Mouse (Mus musculus): ENCODE data around the gene Utrn. TPM values are rescaled to one million over a fixed set of nuclear protein-coding genes. Genes with fewer than 3 reads are reported as not detected.

Gene Utrn
- polyA plus RNA-seq, 1 experiment from 2014 or later, result 76.0 TPM

GRCm38 (mm10) chr10:12758702-12758988 lies 110.5 kb downstream of the Utrn start:
- 0 out of 2 replicates have a peak, but pooled peaks cover 4% of the 10 kb centered on the region for H3K36me3 ChIP-seq (ENCODE audit: insufficient read depth, low read length)
- no peaks in the 10 kb centered on the region for H3K27me3 ChIP-seq (ENCODE audit: insufficient read depth, low read length)
- H3K4me1 ChIP-seq (ENCODE audit: insufficient read depth, low read length), result peaks cover 8% of the 10 kb centered on the region; the same call in 1 of the 2 replicates
- WGBS, result 26% methylated on average over 6 of the region's 6 CpGs
- H3K9me3 ChIP-seq (ENCODE audit: low read length), result no peaks in the 10 kb centered on the region
- H3K27ac ChIP-seq (ENCODE audit: low read length), result no peak overlapping the region
- H3K4me3 ChIP-seq (ENCODE audit: low read length), result no peak overlapping the region
- H3K4me2 ChIP-seq (replicated peaks; ENCODE audit: low read depth, low read length), result no peak overlapping the region
- no peak overlapping the region for H3K9ac ChIP-seq (replicated peaks; ENCODE audit: low read length)
- no peak for ATAC-seq (ENCODE audit: low FRiP score, low TSS enrichment)

GRCm38 (mm10) chr10:12757943-12758701 lies 111.0 kb downstream of the Utrn start:
- Histone ChIP-seq H3K27me3 (ENCODE audit: insufficient read depth, low read length) (no peaks in the 10 kb centered on the region), H3K4me1 (ENCODE audit: insufficient read depth, low read length) (peaks cover 8% of the 10 kb centered on the region; the same call in 1 of the 2 replicates), H3K27ac (ENCODE audit: low read length) (no peak overlapping the region), H3K4me3 (ENCODE audit: low read length) (no peak overlapping the region), H3K9me3 (ENCODE audit: low read length) (no peaks in the 10 kb centered on the region), H3K4me2 (replicated peaks; ENCODE audit: low read depth, low read length) (no peak overlapping the region), H3K9ac (replicated peaks; ENCODE audit: low read length) (no peak overlapping the region), H3K36me3 (ENCODE audit: insufficient read depth, low read length) (no peaks in the 10 kb centered on the region)
- ATAC-seq (ENCODE audit: low FRiP score, low TSS enrichment), result peak; percentile 27; the same call in 1 of the 2 replicates
- 39% methylated on average over 5 of the region's 5 CpGs for WGBS

- no peak for ATAC-seq (ENCODE audit: low FRiP score, low TSS enrichment)
- Histone ChIP-seq H3K27ac (ENCODE audit: low read length) (no peak overlapping the region), H3K9me3 (ENCODE audit: low read length) (no peaks in the 10 kb centered on the region), H3K4me2 (replicated peaks; ENCODE audit: low read depth, low read length) (no peak overlapping the region), H3K4me1 (ENCODE audit: insufficient read depth, low read length) (peaks cover 8% of the 10 kb centered on the region; the same call in 1 of the 2 replicates), H3K27me3 (ENCODE audit: insufficient read depth, low read length) (no peaks in the 10 kb centered on the region), H3K36me3 (ENCODE audit: insufficient read depth, low read length) (no peaks in the 10 kb centered on the region), H3K9ac (replicated peaks; ENCODE audit: low read length) (no peak overlapping the region), H3K4me3 (ENCODE audit: low read length) (no peak overlapping the region)
- WGBS, result 90% methylated on average over 4 of the region's 4 CpGs
Measured at GRCm38 (mm10) chr10:12756692-12757091, 112.5 kb downstream of the Utrn start.

- H3K27ac ChIP-seq (ENCODE audit: low read length), result no peak overlapping the region
- H3K9ac ChIP-seq (replicated peaks; ENCODE audit: low read length), result no peak overlapping the region
- no peaks in the 10 kb centered on the region for H3K9me3 ChIP-seq (ENCODE audit: low read length)
- peaks cover 1% of the 10 kb centered on the region; the same call in 1 of the 2 replicates for H3K36me3 ChIP-seq (ENCODE audit: insufficient read depth, low read length)
- no peak for ATAC-seq (ENCODE audit: low FRiP score, low TSS enrichment)
- no peaks in the 10 kb centered on the region for H3K27me3 ChIP-seq (ENCODE audit: insufficient read depth, low read length)
- 95% methylated on average over 2 of the region's 2 CpGs for WGBS
- H3K4me2 ChIP-seq (replicated peaks; ENCODE audit: low read depth, low read length), result no peak overlapping the region
- H3K4me1 ChIP-seq (ENCODE audit: insufficient read depth, low read length), result peaks cover 8% of the 10 kb centered on the region; the same call in 1 of the 2 replicates
- no peak overlapping the region for H3K4me3 ChIP-seq (ENCODE audit: low read length)
Measured at GRCm38 (mm10) chr10:12754911-12755310, 114.3 kb downstream of the Utrn start.

- WGBS, result 88% methylated on average over 6 of the region's 6 CpGs
Measured at GRCm38 (mm10) chr10:12754166-12754565, 115.0 kb downstream of the Utrn start.

GRCm38 (mm10) chr10:12743717-12744116 lies 125.4 kb downstream of the Utrn start:
- no peak overlapping the region for H3K9ac ChIP-seq (replicated peaks; ENCODE audit: low read length)
- H3K9me3 ChIP-seq (ENCODE audit: low read length), result no peaks in the 10 kb centered on the region

More at GRCm38 (mm10) chr10:12754166-12754565, 115.0 kb downstream of the Utrn start:
- no peak for ATAC-seq (ENCODE audit: low FRiP score, low TSS enrichment)
- peaks cover 8% of the 10 kb centered on the region; the same call in 1 of the 2 replicates for H3K4me1 ChIP-seq (ENCODE audit: insufficient read depth, low read length)
- H3K4me3 ChIP-seq (ENCODE audit: low read length), result no peak overlapping the region
- peaks cover 8% of the 10 kb centered on the region for H3K36me3 ChIP-seq (ENCODE audit: insufficient read depth, low read length)
- no peak overlapping the region for H3K9ac ChIP-seq (replicated peaks; ENCODE audit: low read length)
- no peak overlapping the region for H3K27ac ChIP-seq (ENCODE audit: low read length)
- no peaks in the 10 kb centered on the region for H3K9me3 ChIP-seq (ENCODE audit: low read length)
- no peak overlapping the region for H3K4me2 ChIP-seq (replicated peaks; ENCODE audit: low read depth, low read length)
- H3K27me3 ChIP-seq (ENCODE audit: insufficient read depth, low read length), result no peaks in the 10 kb centered on the region

GRCm38 (mm10) chr10:12739302-12739987 lies 129.7 kb downstream of the Utrn start:
- Histone ChIP-seq H3K4me2 (replicated peaks; ENCODE audit: low read depth, low read length) (no peak overlapping the region), H3K4me1 (ENCODE audit: insufficient read depth, low read length) (peaks cover 19% of the 10 kb centered on the region), H3K36me3 (ENCODE audit: insufficient read depth, low read length) (peaks cover 10% of the 10 kb centered on the region), H3K9me3 (ENCODE audit: low read length) (peaks cover 6% of the 10 kb centered on the region), H3K4me3 (ENCODE audit: low read length) (no peak overlapping the region), H3K27ac (ENCODE audit: low read length) (no peak overlapping the region), H3K9ac (replicated peaks; ENCODE audit: low read length) (no peak overlapping the region), H3K27me3 (ENCODE audit: insufficient read depth, low read length) (no peaks in the 10 kb centered on the region)
- 87% methylated on average over 13 of the region's 13 CpGs for WGBS
- no peak for ATAC-seq (ENCODE audit: low FRiP score, low TSS enrichment)

More at GRCm38 (mm10) chr10:12743717-12744116, 125.4 kb downstream of the Utrn start:
- peaks cover 8% of the 10 kb centered on the region; the same call in 1 of the 2 replicates for H3K36me3 ChIP-seq (ENCODE audit: insufficient read depth, low read length)
- H3K27ac ChIP-seq (ENCODE audit: low read length), result no peak overlapping the region
- no peak overlapping the region for H3K4me2 ChIP-seq (replicated peaks; ENCODE audit: low read depth, low read length)
- 93% methylated on average over 9 of the region's 9 CpGs for WGBS
- H3K4me3 ChIP-seq (ENCODE audit: low read length), result no peak overlapping the region
- no peaks in the 10 kb centered on the region for H3K27me3 ChIP-seq (ENCODE audit: insufficient read depth, low read length)
- ATAC-seq (ENCODE audit: low FRiP score, low TSS enrichment), result no peak
- H3K4me1 ChIP-seq (ENCODE audit: insufficient read depth, low read length), result no peaks in the 10 kb centered on the region

- ATAC-seq (ENCODE audit: low FRiP score, low TSS enrichment), result peak; percentile 76
- H3K27me3 ChIP-seq (ENCODE audit: insufficient read depth, low read length), result no peaks in the 10 kb centered on the region
- peaks cover 12% of the 10 kb centered on the region for H3K9me3 ChIP-seq (ENCODE audit: low read length)
- H3K4me2 ChIP-seq (replicated peaks; ENCODE audit: low read depth, low read length), result no peak overlapping the region
- H3K27ac ChIP-seq (ENCODE audit: low read length), result peak overlapping the region; percentile 88
- H3K4me1 ChIP-seq (ENCODE audit: insufficient read depth, low read length), result peaks cover 19% of the 10 kb centered on the region
- 48% methylated on average over 9 of the region's 9 CpGs for WGBS
- no peak overlapping the region for H3K4me3 ChIP-seq (ENCODE audit: low read length)
- H3K36me3 ChIP-seq (ENCODE audit: insufficient read depth, low read length), result peaks cover 20% of the 10 kb centered on the region
- no peak overlapping the region for H3K9ac ChIP-seq (replicated peaks; ENCODE audit: low read length)
Measured at GRCm38 (mm10) chr10:12737926-12738325, 131.2 kb downstream of the Utrn start.

- no peaks in the 10 kb centered on the region for H3K27me3 ChIP-seq (ENCODE audit: insufficient read depth, low read length)
- peaks cover 19% of the 10 kb centered on the region for H3K4me1 ChIP-seq (ENCODE audit: insufficient read depth, low read length)
- H3K4me3 ChIP-seq (ENCODE audit: low read length), result 0 out of 2 replicates have a peak overlapping the region, but pooled peaks have one; percentile 11
- H3K9ac ChIP-seq (replicated peaks; ENCODE audit: low read length), result no peak overlapping the region; the same call in 1 of the 2 replicates
- ATAC-seq (ENCODE audit: low FRiP score, low TSS enrichment), result peak; percentile 96
- peak overlapping the region; percentile 26 for H3K4me2 ChIP-seq (replicated peaks; ENCODE audit: low read depth, low read length)
- H3K36me3 ChIP-seq (ENCODE audit: insufficient read depth, low read length), result peaks cover 24% of the 10 kb centered on the region
- WGBS, result 24% methylated on average over 18 of the region's 18 CpGs
- H3K9me3 ChIP-seq (ENCODE audit: low read length), result peaks cover 12% of the 10 kb centered on the region
- peak overlapping the region; percentile 88 for H3K27ac ChIP-seq (ENCODE audit: low read length)
Measured at GRCm38 (mm10) chr10:12736861-12737835, 132.0 kb downstream of the Utrn start.

Measured in kidney, embryonic 16.5 days (tissue).